Mouse (Mus musculus): ENCODE results near the gene Unc13c.

The Unc13c gene

GRCm38 (mm10) chr9:73882393-73882919 is 86.3 kb downstream of the Unc13c start:
- no peak for DNase-seq (ENCODE audit: low spot score)

- DNase-seq (ENCODE audit: low spot score): no peak
Observed at GRCm38 (mm10) chr9:73867410-73868067, 101.2 kb downstream of the Unc13c start.

- DNase-seq (ENCODE audit: low spot score): no peak
Observed at GRCm38 (mm10) chr9:73866666-73867065, 102.1 kb downstream of the Unc13c start.

- DNase-seq (ENCODE audit: low spot score): no peak
Observed at GRCm38 (mm10) chr9:73859469-73859868, 109.3 kb downstream of the Unc13c start.

GRCm38 (mm10) chr9:73854281-73854680 is 114.5 kb downstream of the Unc13c start:
- DNase-seq (ENCODE audit: low spot score): no peak

- no peak for DNase-seq (ENCODE audit: low spot score)
Observed at GRCm38 (mm10) chr9:73806681-73807080, 162.1 kb downstream of the Unc13c start.

GRCm38 (mm10) chr9:73774616-73775015 is 194.2 kb downstream of the Unc13c start:
- no peak for DNase-seq (ENCODE audit: low spot score)

GRCm38 (mm10) chr9:73755185-73755584 is 213.6 kb downstream of the Unc13c start:
- DNase-seq (ENCODE audit: low spot score): no peak

- no peak for DNase-seq (ENCODE audit: low spot score)
Observed at GRCm38 (mm10) chr9:73753480-73753879, 215.3 kb downstream of the Unc13c start.

- DNase-seq (ENCODE audit: low spot score): no peak
Observed at GRCm38 (mm10) chr9:73751344-73751743, 217.4 kb downstream of the Unc13c start.

- no peak for DNase-seq (ENCODE audit: low spot score)
Observed at GRCm38 (mm10) chr9:73734446-73734845, 234.3 kb downstream of the Unc13c start.

GRCm38 (mm10) chr9:73725717-73726662 is 242.8 kb downstream of the Unc13c start:
- DNase-seq (ENCODE audit: low spot score): no peak

- DNase-seq (ENCODE audit: low spot score): no peak
Observed at GRCm38 (mm10) chr9:73724776-73725175, 244.0 kb downstream of the Unc13c start.

GRCm38 (mm10) chr9:73713508-73713907 is 255.3 kb downstream of the Unc13c start:
- DNase-seq (ENCODE audit: low spot score): no peak

- DNase-seq (ENCODE audit: low spot score): no peak
Observed at GRCm38 (mm10) chr9:73697103-73697502, 271.7 kb downstream of the Unc13c start.

GRCm38 (mm10) chr9:73681580-73681979 is 287.2 kb downstream of the Unc13c start:
- DNase-seq (ENCODE audit: low spot score): no peak

- DNase-seq (ENCODE audit: low spot score): no peak
Observed at GRCm38 (mm10) chr9:73680545-73681495, 287.9 kb downstream of the Unc13c start.

- DNase-seq (ENCODE audit: low spot score): no peak
Observed at GRCm38 (mm10) chr9:73671656-73672212, 297.0 kb downstream of the Unc13c start.

GRCm38 (mm10) chr9:73670040-73670439 is 298.7 kb downstream of the Unc13c start:
- DNase-seq (ENCODE audit: low spot score): no peak

- no peak for DNase-seq (ENCODE audit: low spot score)
Observed at GRCm38 (mm10) chr9:73662839-73663238, 305.9 kb downstream of the Unc13c start.

GRCm38 (mm10) chr9:73649088-73649487 is 319.7 kb downstream of the Unc13c start:
- DNase-seq (ENCODE audit: low spot score): no peak
